Mouse (Mus musculus) megakaryocyte, adult 5-6 weeks (primary cell): ENCODE measurements around the gene Insl3. TPM values are rescaled to one million over a fixed set of nuclear protein-coding genes. Genes with fewer than 3 reads are reported as not detected.
A peak's percentile ranks its signal among the peaks of the same experiment; 100 is the strongest.
"Not testable (repeated sequence)": the region's sequence is repeated elsewhere in the genome, so short reads cannot be mapped to it uniquely, and the experiment has no call there.

Experiments
- ATAC-seq: 2 replicates; pipeline ENCODE4 v1.8.0; 2016; ENCODE audit warnings: mild to moderate bottlenecking, inconsistent platforms; ENCODE audit not compliant: poor library complexity, severe bottlenecking
- total RNA-seq, 2 experiments: library from RNA; stranded (forward) in 1 of 2; stranded (reverse) in 1 of 2; fragments of 153-499, 151-499 nt in 1 of 2; fragments of 221-1000, 200-1000 nt in 1 of 2; gene quantifications; 2 replicates each; pipeline versions ENCODE4 v1.2.3 to v1.2.4; 2015 to 2017

The Insl3 gene
- total RNA-seq, 2 experiments from 2014 or later = 1.1 to 2.9 TPM

GRCm38 (mm10) chr8:71707874-71708273 lies 18.9 kb downstream of the Insl3 start:
- ATAC-seq = peak; percentile 57

GRCm38 (mm10) chr8:71709134-71709799 lies 20.3 kb downstream of the Insl3 start:
- peak; percentile 8; the same call in 1 of the 2 replicates for ATAC-seq

GRCm38 (mm10) chr8:71709800-71710446 lies 20.9 kb downstream of the Insl3 start:
- ATAC-seq = peak; percentile 65

- ATAC-seq = no peak
Observed at GRCm38 (mm10) chr8:71711574-71711973, 22.6 kb downstream of the Insl3 start.

GRCm38 (mm10) chr8:71715531-71715930 lies 26.5 kb downstream of the Insl3 start:
- no peak for ATAC-seq

- ATAC-seq = no peak
Observed at GRCm38 (mm10) chr8:71716561-71717053, 27.6 kb downstream of the Insl3 start.

GRCm38 (mm10) chr8:71717096-71717495 lies 28.1 kb downstream of the Insl3 start:
- ATAC-seq = no peak

- no peak for ATAC-seq
Observed at GRCm38 (mm10) chr8:71718252-71718651, 29.2 kb downstream of the Insl3 start.

GRCm38 (mm10) chr8:71719218-71719617 lies 30.2 kb downstream of the Insl3 start:
- ATAC-seq = peak; percentile 16

- no peak for ATAC-seq
Observed at GRCm38 (mm10) chr8:71719928-71720457, 31.0 kb downstream of the Insl3 start.

GRCm38 (mm10) chr8:71723047-71723551 lies 34.1 kb downstream of the Insl3 start:
- peak; percentile 77 for ATAC-seq

- ATAC-seq = no peak
Observed at GRCm38 (mm10) chr8:71724389-71724788, 35.4 kb downstream of the Insl3 start.

- peak; percentile 74 for ATAC-seq
Observed at GRCm38 (mm10) chr8:71725122-71725924, 36.3 kb downstream of the Insl3 start, which contains the start of gene Fcho1. Gene Fcho1 (minus strand): TSS chr8:71725716.

- peak; percentile 41 for ATAC-seq
Observed at GRCm38 (mm10) chr8:71728240-71728785, 39.3 kb downstream of the Insl3 start.

- peak; percentile 43; the same call in 1 of the 2 replicates for ATAC-seq
Observed at GRCm38 (mm10) chr8:71728826-71729620, 40.0 kb downstream of the Insl3 start.

- ATAC-seq = peak; percentile 58
Observed at GRCm38 (mm10) chr8:71731652-71732230, 42.7 kb downstream of the Insl3 start.

- not testable (repeated sequence) for ATAC-seq
Observed at GRCm38 (mm10) chr8:71738316-71738715, 49.3 kb downstream of the Insl3 start.
